ENCODE assay signal across 1 mouse cellular context in the genomic region with DNA sequence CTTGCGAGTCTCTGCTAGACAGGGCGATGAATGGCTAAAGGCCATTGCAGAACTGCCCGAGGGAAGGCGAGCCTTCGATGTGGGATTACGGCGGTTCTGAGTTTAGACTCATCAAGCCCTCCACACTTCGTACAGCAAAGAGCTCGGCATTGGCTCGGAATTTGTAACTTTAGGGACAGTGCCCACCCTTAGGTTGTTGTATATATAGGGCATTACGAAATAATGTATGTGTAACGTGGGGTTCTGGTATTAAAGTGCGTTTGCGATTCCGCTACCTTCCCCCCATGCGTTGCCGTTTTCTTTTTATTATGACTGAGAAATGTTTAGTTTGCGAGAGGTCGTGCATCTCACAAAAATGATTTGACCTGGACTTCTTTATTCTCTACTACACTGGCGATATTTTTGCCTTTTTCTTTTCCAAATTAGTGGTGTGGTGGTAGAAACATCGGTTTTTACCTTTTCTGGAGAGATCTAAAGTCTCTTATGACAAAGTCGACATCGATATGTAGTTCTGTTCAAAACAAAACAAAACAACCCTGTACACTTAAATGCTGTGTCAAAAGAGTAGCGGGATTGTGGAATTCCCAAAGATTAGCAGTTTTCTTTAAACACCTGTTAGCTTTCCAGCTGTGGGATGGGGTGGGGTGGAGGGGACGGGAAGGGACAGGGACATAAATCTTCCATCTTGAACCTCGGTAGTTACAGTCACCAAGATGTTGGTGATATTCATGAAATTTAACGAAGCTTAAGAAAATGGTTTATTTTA.
TF ChIP-seq lines count a peak whose summit lies in the region.

No protein-coding gene starts in this region.

TF ChIP-seq in CH12.LX, 34 proteins besides CTCF, POLR2A, EP300 and RAD21:
- TF ChIP-seq SIN3A (IDR thresholded peaks at IDR 0.05; ENCODE audit: low read length), result 0 out of 2 replicates have a peak, but pooled peaks have one; percentile 40
